Mouse (Mus musculus): ENCODE measurements around the gene Lsm6. TPM values are rescaled to one million over a fixed set of nuclear protein-coding genes. Genes with fewer than 3 reads are reported as not detected.

The Lsm6 gene
- total RNA-seq (2021), result 100 to 1,000 TPM in 1 of 2 experiments, 10 to 100 TPM in 1; 75.0 to 107 TPM
- long read RNA-seq, experiment 1, transcript Lsm6-203 (5 exons, 3,792 nt), result major isoform, 26 of 144 reads
- long read RNA-seq, experiment 1, transcript Lsm6-201 (4 exons, 2,107 nt), result minor isoform, 6 of 144 reads
- long read RNA-seq, experiment 1, transcript Lsm6-204 (3 exons, 541 nt), result minor isoform, 24 of 144 reads
- long read RNA-seq, experiment 1, partial matches to known transcripts, result 45 of 144 reads
- long read RNA-seq, experiment 1, other reads (novel, unspliced or antisense), result 43 of 144 reads
- long read RNA-seq, experiment 2, transcript Lsm6-204 (3 exons, 541 nt), result minor isoform, 23 of 140 reads
- long read RNA-seq, experiment 2, transcript Lsm6-203 (5 exons, 3,792 nt), result major isoform, 30 of 140 reads
- long read RNA-seq, experiment 2, transcript Lsm6-201 (4 exons, 2,107 nt), result minor isoform, 12 of 140 reads
- long read RNA-seq, experiment 2, partial matches to known transcripts, result 1 of 140 reads
- long read RNA-seq, experiment 2, other reads (novel, unspliced or antisense), result 73 of 140 reads

- peak; percentile 98 for DNase-seq
- intact Hi-C loops (cut with DNase I), result loop anchor here (5.0 kb wide), 1 partner anchor 313 kb away; the partner anchor contains the start of genes Rbmxl1 and Slc10a7
Observed at GRCm38 (mm10) chr8:78820673-78821310, at the start of gene Lsm6. Gene Lsm6 (minus strand): TSS chr8:78821140.

GRCm38 (mm10) chr8:78867036-78867435, 46.1 kb upstream of the Lsm6 start:
- intact Hi-C loops (cut with DNase I), result no loop called here
- TF ChIP-seq CTCF (IDR thresholded peaks at IDR 0.05), result no peak
- no peak overlapping the region for H3K27ac ChIP-seq
- no peak overlapping the region for H3K4me3 ChIP-seq
- DNase-seq, result no peak

More at GRCm38 (mm10) chr8:78820673-78821310, at the start of gene Lsm6:
- peak within 1 kb of the TSS; percentile 92 for H3K27ac ChIP-seq
- H3K4me3 ChIP-seq, result peak within 1 kb of the TSS; percentile 88
- no peak for TF ChIP-seq CTCF (IDR thresholded peaks at IDR 0.05)

GRCm38 (mm10) chr8:78863001-78863400, 42.1 kb upstream of the Lsm6 start:
- DNase-seq, result no peak
- intact Hi-C loops (cut with DNase I), result no loop called here
- H3K4me3 ChIP-seq, result no peak overlapping the region
- no peak overlapping the region for H3K27ac ChIP-seq
- no peak for TF ChIP-seq CTCF (IDR thresholded peaks at IDR 0.05)

- intact Hi-C loops (cut with DNase I), result no loop called here
- no peak for DNase-seq
- no peak overlapping the region for H3K4me3 ChIP-seq
- TF ChIP-seq CTCF (IDR thresholded peaks at IDR 0.05), result no peak
- H3K27ac ChIP-seq, result no peak overlapping the region
Observed at GRCm38 (mm10) chr8:78862046-78862445, 41.1 kb upstream of the Lsm6 start.

- H3K4me3 ChIP-seq, result no peak overlapping the region
- intact Hi-C loops (cut with DNase I), result no loop called here
- H3K27ac ChIP-seq, result no peak overlapping the region
- DNase-seq, result no peak
- TF ChIP-seq CTCF (IDR thresholded peaks at IDR 0.05), result no peak
Observed at GRCm38 (mm10) chr8:78860789-78861188, 39.8 kb upstream of the Lsm6 start.

- H3K27ac ChIP-seq, result no peak overlapping the region
- no peak overlapping the region for H3K4me3 ChIP-seq
- intact Hi-C loops (cut with DNase I), result no loop called here
- DNase-seq, result no peak
- no peak for TF ChIP-seq CTCF (IDR thresholded peaks at IDR 0.05)
Observed at GRCm38 (mm10) chr8:78857421-78857820, 36.5 kb upstream of the Lsm6 start.

GRCm38 (mm10) chr8:78852279-78852678, 31.3 kb upstream of the Lsm6 start:
- no peak for TF ChIP-seq CTCF (IDR thresholded peaks at IDR 0.05)
- intact Hi-C loops (cut with DNase I), result no loop called here
- no peak overlapping the region for H3K27ac ChIP-seq
- H3K4me3 ChIP-seq, result no peak overlapping the region
- no peak for DNase-seq

GRCm38 (mm10) chr8:78847240-78847639, 26.3 kb upstream of the Lsm6 start:
- DNase-seq, result no peak
- intact Hi-C loops (cut with DNase I), result no loop called here
- no peak for TF ChIP-seq CTCF (IDR thresholded peaks at IDR 0.05)
- H3K27ac ChIP-seq, result no peak overlapping the region
- H3K4me3 ChIP-seq, result no peak overlapping the region

- TF ChIP-seq CTCF (IDR thresholded peaks at IDR 0.05), result no peak
- no peak for DNase-seq
- Histone ChIP-seq H3K4me3 (no peak overlapping the region), H3K27ac (no peak overlapping the region)
- intact Hi-C loops (cut with DNase I), result no loop called here
Observed at GRCm38 (mm10) chr8:78844559-78844958, 23.6 kb upstream of the Lsm6 start.

- intact Hi-C loops (cut with DNase I), result no loop called here
- DNase-seq, result no peak
- no peak overlapping the region for H3K4me3 ChIP-seq
- no peak overlapping the region for H3K27ac ChIP-seq
- TF ChIP-seq CTCF (IDR thresholded peaks at IDR 0.05), result no peak
Observed at GRCm38 (mm10) chr8:78838656-78839413, 17.9 kb upstream of the Lsm6 start.

- TF ChIP-seq CTCF (IDR thresholded peaks at IDR 0.05), result no peak
- intact Hi-C loops (cut with DNase I), result no loop called here
- DNase-seq, result no peak
- H3K4me3 ChIP-seq, result no peak overlapping the region
- no peak overlapping the region for H3K27ac ChIP-seq
Observed at GRCm38 (mm10) chr8:78836091-78836490, 15.2 kb upstream of the Lsm6 start.

- Histone ChIP-seq H3K4me3 (no peak overlapping the region), H3K27ac (no peak overlapping the region)
- no peak for TF ChIP-seq CTCF (IDR thresholded peaks at IDR 0.05)
- DNase-seq, result no peak
- intact Hi-C loops (cut with DNase I), result no loop called here
Observed at GRCm38 (mm10) chr8:78828414-78828813, 7.5 kb upstream of the Lsm6 start.
